Mouse (Mus musculus) Patski (cell line): Measurements from ENCODE around the gene Ctnnbip1. TPM values are rescaled to one million over a fixed set of nuclear protein-coding genes. Genes with fewer than 3 reads are reported as not detected.
"Not testable (repeated sequence)": the region's sequence is repeated elsewhere in the genome, so short reads cannot be mapped to it uniquely, and the experiment has no call there.

Experiments used
- ATAC-seq: fragments of 100-300 bp; one replicate; pipeline ENCODE4 v1.8.0; 2021
- CTCF ChIA-PET: fragments of 350-600 bp; sonication (Branson Sonifier 250); formaldehyde crosslinking; loops from one replicate; lab custom pipeline; 2022; ENCODE audit warnings: inconsistent platforms; lab: Charles Lee
- POLR2A ChIA-PET: fragments of 350-600 bp; sonication (Branson Sonifier 250); formaldehyde crosslinking; loops from one replicate; lab custom pipeline; 2022; ENCODE audit warnings: antibody characterized with exemption, inconsistent platforms; lab: Charles Lee
- DNase-seq: peaks from one replicate; pipeline ENCODE4 v3.0.0-alpha.2; 2011; ENCODE audit warnings: low read depth, low spot score
- H3K27me3 ChIP-seq: fragments of 371-371 bp; one replicate; pipeline ENCODE4 v1.5.1; 2021
- CTCF ChIP-seq: fragments of 100-300 bp; IDR thresholded peaks from one replicate; pipeline ENCODE4 v1.5.1; 2021
- in situ Hi-C: fragments of 300-500 bp; cut with MboI; formaldehyde crosslinking; loops from 3 replicates; pipeline ENCODE4 v1.11.1; 2018; ENCODE audit warnings: low pct_unique_long_range_greater_than_20kb, mixed read lengths
- polyA plus RNA-seq: library from polyadenylated mRNA; unstranded; gene quantifications from one replicate; pipeline ENCODE4 v1.2.3, GENCODE M21; 2021

The Ctnnbip1 gene
- polyA plus RNA-seq, 1 experiment from 2014 or later, result 17.3 TPM

- ChIA-PET CTCF (interaction anchor here (1.6 kb wide), 1 partner anchor 61 kb away, joined by 5 read pairs; no protein-coding TSS in a partner anchor), POLR2A (interaction anchor here (0.7 kb wide), 1 partner anchor 39 kb away, joined by 3 read pairs; no protein-coding TSS in a partner anchor)
- no peak for DNase-seq
- no peaks in the 10 kb centered on the region for H3K27me3 ChIP-seq
- in situ Hi-C loops, result loop anchor here (5.0 to 10.0 kb wide), 2 partner anchors 62 to 465 kb away; no protein-coding TSS in a partner anchor
- ATAC-seq, result no peak
- no peak for TF ChIP-seq CTCF
These were observed 91.4 kb downstream of the Ctnnbip1 start for GRCm38 (mm10) chr4:149609256-149610025.

- TF ChIP-seq CTCF, result peak; percentile 38
- ATAC-seq, result no peak
- CTCF ChIA-PET, result interaction anchor here (0.8 kb wide), 1 partner anchor 62 kb away, joined by 3 read pairs; no protein-coding TSS in a partner anchor
- POLR2A ChIA-PET, result no interaction called here
- in situ Hi-C loops, result no loop called here
- DNase-seq, result no peak
- no peaks in the 10 kb centered on the region for H3K27me3 ChIP-seq
These were observed 93.5 kb downstream of the Ctnnbip1 start for GRCm38 (mm10) chr4:149611376-149612044.

DNA sequence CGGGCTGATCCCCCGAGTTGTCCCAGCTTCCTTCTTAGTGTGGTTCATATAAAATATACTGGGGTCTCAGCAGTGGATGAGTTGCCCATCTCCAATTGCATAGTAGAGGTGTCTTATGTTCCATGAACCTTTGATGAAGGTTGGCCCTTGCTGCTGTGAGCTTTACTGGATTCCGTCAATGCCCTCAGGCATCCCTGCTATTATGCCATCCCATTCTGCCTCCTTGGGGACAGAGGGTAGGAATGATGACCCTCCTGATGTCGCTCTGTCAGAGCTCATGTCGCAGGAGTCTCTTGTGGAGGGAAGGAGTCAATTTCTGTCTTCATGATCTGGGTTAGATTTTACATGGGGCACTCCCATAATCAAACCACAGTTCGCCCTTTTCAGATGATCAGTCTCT lies 95.5 kb downstream of the Ctnnbip1 start:
- DNase-seq, POLR2A ChIA-PET, ATAC-seq, in situ Hi-C loops, CTCF ChIA-PET, H3K27me3 ChIP-seq: not testable (repeated sequence)

GRCm38 (mm10) chr4:149614869-149615268 lies 96.8 kb downstream of the Ctnnbip1 start:
- ATAC-seq, result no peak
- POLR2A ChIA-PET, result no interaction called here
- TF ChIP-seq CTCF, result no peak
- no peak for DNase-seq
- H3K27me3 ChIP-seq, result no peaks in the 10 kb centered on the region
- CTCF ChIA-PET, result no interaction called here
- in situ Hi-C loops, result no loop called here

Other genes with a start within 250 kb of the Ctnnbip1 start
- 32.9 TPM for gene Kif1b, start 210.5 kb upstream of the Ctnnbip1 start, polyA plus RNA-seq
- 63.9 TPM for gene Ube4b, start 91.5 kb upstream of the Ctnnbip1 start, polyA plus RNA-seq
- not detected for gene Rbp7, start 63.3 kb upstream of the Ctnnbip1 start, polyA plus RNA-seq
- gene Tmem274, start 40.9 kb upstream of the Ctnnbip1 start, polyA plus RNA-seq, result not detected
- gene Nmnat1, start 33.0 kb upstream of the Ctnnbip1 start, polyA plus RNA-seq, result 19.5 TPM
- 27.2 TPM for gene Lzic, start 33.0 kb upstream of the Ctnnbip1 start, polyA plus RNA-seq
- 195 TPM for gene Clstn1, start 68.2 kb downstream of the Ctnnbip1 start, polyA plus RNA-seq
- gene Pik3cd, start 184.3 kb downstream of the Ctnnbip1 start, polyA plus RNA-seq, result 0.51 TPM
- 27.9 TPM for gene Tmem201, start 219.8 kb downstream of the Ctnnbip1 start, polyA plus RNA-seq